Mouse (Mus musculus) forebrain, embryonic 10.5 days (tissue): ENCODE results near the gene Ppil6. TPM values are rescaled to one million over a fixed set of nuclear protein-coding genes. Genes with fewer than 3 reads are reported as not detected.

Source experiments
- polyA plus RNA-seq: library from polyadenylated mRNA; unstranded; fragments of >200 nt; fragmentation: Nextera tagmentation; extraction: Ambion mirVana; gene quantifications from 2 replicates; pipeline ENCODE4 v1.2.1, GENCODE M21; 2016

Ppil6 gene
- polyA plus RNA-seq, 1 experiment from 2014 or later, result 0.71 TPM

Other genes starting within 250 kb of the Ppil6 start
- gene Fig4, start 187.2 kb upstream of the Ppil6 start, polyA plus RNA-seq, result 15.7 and 16.7 TPM in 2 replicates
- gene Ak9, start 186.5 kb upstream of the Ppil6 start, polyA plus RNA-seq, result 0.02 TPM in 2 replicates
- gene Zbtb24, start 40.1 kb upstream of the Ppil6 start, polyA plus RNA-seq, result 16.0 and 17.7 TPM in 2 replicates
- 48.3 and 50.0 TPM in 2 replicates for gene Mical1, start 14.1 kb upstream of the Ppil6 start, polyA plus RNA-seq
- gene Smpd2, start 70 bp upstream of the Ppil6 start, polyA plus RNA-seq, result 64.7 and 65.6 TPM in 2 replicates
- 125 and 129 TPM in 2 replicates for gene Cd164, start 29.0 kb downstream of the Ppil6 start, polyA plus RNA-seq
- 0.33 and 0.68 TPM in 2 replicates for gene Ccdc162, start 226.2 kb downstream of the Ppil6 start, polyA plus RNA-seq